Mouse (Mus musculus): Measurements from ENCODE around the gene Slc25a12. TPM values are rescaled to one million over a fixed set of nuclear protein-coding genes. Genes with fewer than 3 reads are reported as not detected.

Slc25a12 gene
- polyA plus RNA-seq, 1 experiment from 2014 or later, result 27.5 TPM

GRCm38 (mm10) chr2:71306357-71306756 lies 61.2 kb downstream of the Slc25a12 start:
- Histone ChIP-seq H3K4me1 (replicated peaks; ENCODE audit: control insufficient read depth, insufficient read depth, low read length) (peaks cover 10% of the 10 kb centered on the region; the same call in 1 of the 2 replicates), H3K36me3 (ENCODE audit: control insufficient read depth, insufficient read depth, low read length) (peaks cover 6% of the 10 kb centered on the region; the same call in 1 of the 2 replicates), H3K9me3 (ENCODE audit: control insufficient read depth, low read length) (no peaks in the 10 kb centered on the region), H3K9ac (ENCODE audit: low read length) (no peak overlapping the region), H3K27me3 (replicated peaks; ENCODE audit: control insufficient read depth, insufficient read depth, low read length) (no peaks in the 10 kb centered on the region), H3K4me3 (ENCODE audit: low read depth, low read length) (no peak overlapping the region), H3K27ac (ENCODE audit: low read depth) (no peak overlapping the region), H3K4me2 (ENCODE audit: low read length) (no peak overlapping the region)
- ATAC-seq (replicated peaks; ENCODE audit: low FRiP score, low TSS enrichment, low read depth) (no peak), DNase-seq (ENCODE audit: low spot score) (no peak)

GRCm38 (mm10) chr2:71304821-71305220 lies 62.7 kb downstream of the Slc25a12 start:
- H3K9me3 ChIP-seq (ENCODE audit: control insufficient read depth, low read length), result no peaks in the 10 kb centered on the region
- no peak overlapping the region for H3K4me3 ChIP-seq (ENCODE audit: low read depth, low read length)
- no peaks in the 10 kb centered on the region for H3K27me3 ChIP-seq (replicated peaks; ENCODE audit: control insufficient read depth, insufficient read depth, low read length)
- no peak overlapping the region for H3K4me2 ChIP-seq (ENCODE audit: low read length)
- DNase-seq (ENCODE audit: low spot score) (no peak), ATAC-seq (replicated peaks; ENCODE audit: low FRiP score, low TSS enrichment, low read depth) (no peak)
- peaks cover 10% of the 10 kb centered on the region; the same call in 1 of the 2 replicates for H3K4me1 ChIP-seq (replicated peaks; ENCODE audit: control insufficient read depth, insufficient read depth, low read length)
- no peak overlapping the region for H3K9ac ChIP-seq (ENCODE audit: low read length)
- 42% methylated on average over 3 of the region's 3 CpGs for WGBS
- no peak overlapping the region; the same call in 1 of the 2 replicates for H3K27ac ChIP-seq (ENCODE audit: low read depth)
- peaks cover 3% of the 10 kb centered on the region; the same call in 1 of the 2 replicates for H3K36me3 ChIP-seq (ENCODE audit: control insufficient read depth, insufficient read depth, low read length)

- Histone ChIP-seq H3K27ac (ENCODE audit: low read depth) (no peak overlapping the region), H3K4me3 (ENCODE audit: low read depth, low read length) (no peak overlapping the region), H3K9ac (ENCODE audit: low read length) (no peak overlapping the region), H3K36me3 (ENCODE audit: control insufficient read depth, insufficient read depth, low read length) (peaks cover 4% of the 10 kb centered on the region; the same call in 1 of the 2 replicates), H3K4me1 (replicated peaks; ENCODE audit: control insufficient read depth, insufficient read depth, low read length) (peaks cover 10% of the 10 kb centered on the region; the same call in 1 of the 2 replicates), H3K4me2 (ENCODE audit: low read length) (no peak overlapping the region), H3K27me3 (replicated peaks; ENCODE audit: control insufficient read depth, insufficient read depth, low read length) (no peaks in the 10 kb centered on the region), H3K9me3 (ENCODE audit: control insufficient read depth, low read length) (no peaks in the 10 kb centered on the region)
- DNase-seq (ENCODE audit: low spot score) (no peak), ATAC-seq (replicated peaks; ENCODE audit: low FRiP score, low TSS enrichment, low read depth) (no peak; the same call in 1 of the 2 replicates)
Observed at GRCm38 (mm10) chr2:71303221-71303620, 64.3 kb downstream of the Slc25a12 start.

- H3K4me1 ChIP-seq (replicated peaks; ENCODE audit: control insufficient read depth, insufficient read depth, low read length), result peaks cover 10% of the 10 kb centered on the region; the same call in 1 of the 2 replicates
- DNase-seq (ENCODE audit: low spot score), result no peak
- 65% methylated on average over 3 of the region's 3 CpGs for WGBS
- no peak overlapping the region for H3K27ac ChIP-seq (ENCODE audit: low read depth)
- H3K4me3 ChIP-seq (ENCODE audit: low read depth, low read length), result no peak overlapping the region
- no peaks in the 10 kb centered on the region for H3K9me3 ChIP-seq (ENCODE audit: control insufficient read depth, low read length)
- H3K36me3 ChIP-seq (ENCODE audit: control insufficient read depth, insufficient read depth, low read length), result peaks cover 6% of the 10 kb centered on the region; the same call in 1 of the 2 replicates
- no peaks in the 10 kb centered on the region for H3K27me3 ChIP-seq (replicated peaks; ENCODE audit: control insufficient read depth, insufficient read depth, low read length)
- no peak for ATAC-seq (replicated peaks; ENCODE audit: low FRiP score, low TSS enrichment, low read depth)
- no peak overlapping the region for H3K9ac ChIP-seq (ENCODE audit: low read length)
- H3K4me2 ChIP-seq (ENCODE audit: low read length), result no peak overlapping the region
Observed at GRCm38 (mm10) chr2:71302156-71302663, 65.3 kb downstream of the Slc25a12 start.

GRCm38 (mm10) chr2:71298729-71299128 lies 68.8 kb downstream of the Slc25a12 start:
- Histone ChIP-seq H3K9ac (ENCODE audit: low read length) (no peak overlapping the region), H3K4me1 (replicated peaks; ENCODE audit: control insufficient read depth, insufficient read depth, low read length) (0 out of 2 replicates have a peak, but pooled peaks cover 2% of the 10 kb centered on the region), H3K27ac (ENCODE audit: low read depth) (no peak overlapping the region), H3K9me3 (ENCODE audit: control insufficient read depth, low read length) (no peaks in the 10 kb centered on the region), H3K27me3 (replicated peaks; ENCODE audit: control insufficient read depth, insufficient read depth, low read length) (no peaks in the 10 kb centered on the region), H3K4me2 (ENCODE audit: low read length) (no peak overlapping the region), H3K36me3 (ENCODE audit: control insufficient read depth, insufficient read depth, low read length) (peaks cover 6% of the 10 kb centered on the region; the same call in 1 of the 2 replicates), H3K4me3 (ENCODE audit: low read depth, low read length) (no peak overlapping the region)
- no peak for DNase-seq (ENCODE audit: low spot score)
- 96% methylated on average over 1 of the region's 1 CpGs for WGBS
- ATAC-seq (replicated peaks; ENCODE audit: low FRiP score, low TSS enrichment, low read depth), result no peak

- no peak overlapping the region for H3K4me3 ChIP-seq (ENCODE audit: low read depth, low read length)
- 76% methylated on average over 1 of the region's 1 CpGs for WGBS
- no peak for ATAC-seq (replicated peaks; ENCODE audit: low FRiP score, low TSS enrichment, low read depth)
Observed at GRCm38 (mm10) chr2:71297501-71297900, 70.0 kb downstream of the Slc25a12 start.

GRCm38 (mm10) chr2:71295844-71296243 lies 71.7 kb downstream of the Slc25a12 start:
- WGBS, result 85% methylated on average over 12 of the region's 12 CpGs
- Histone ChIP-seq H3K9ac (ENCODE audit: low read length) (no peak overlapping the region), H3K27me3 (replicated peaks; ENCODE audit: control insufficient read depth, insufficient read depth, low read length) (no peaks in the 10 kb centered on the region), H3K27ac (ENCODE audit: low read depth) (no peak overlapping the region), H3K9me3 (ENCODE audit: control insufficient read depth, low read length) (no peaks in the 10 kb centered on the region), H3K36me3 (ENCODE audit: control insufficient read depth, insufficient read depth, low read length) (peaks cover 6% of the 10 kb centered on the region; the same call in 1 of the 2 replicates), H3K4me1 (replicated peaks; ENCODE audit: control insufficient read depth, insufficient read depth, low read length) (no peaks in the 10 kb centered on the region), H3K4me3 (ENCODE audit: low read depth, low read length) (no peak overlapping the region), H3K4me2 (ENCODE audit: low read length) (no peak overlapping the region)
- DNase-seq (ENCODE audit: low spot score) (no peak), ATAC-seq (replicated peaks; ENCODE audit: low FRiP score, low TSS enrichment, low read depth) (no peak)

More at GRCm38 (mm10) chr2:71297501-71297900, 70.0 kb downstream of the Slc25a12 start:
- Histone ChIP-seq H3K36me3 (ENCODE audit: control insufficient read depth, insufficient read depth, low read length) (peaks cover 6% of the 10 kb centered on the region; the same call in 1 of the 2 replicates), H3K9me3 (ENCODE audit: control insufficient read depth, low read length) (no peaks in the 10 kb centered on the region), H3K4me2 (ENCODE audit: low read length) (no peak overlapping the region), H3K27me3 (replicated peaks; ENCODE audit: control insufficient read depth, insufficient read depth, low read length) (no peaks in the 10 kb centered on the region), H3K4me1 (replicated peaks; ENCODE audit: control insufficient read depth, insufficient read depth, low read length) (no peaks in the 10 kb centered on the region), H3K9ac (ENCODE audit: low read length) (no peak overlapping the region), H3K27ac (ENCODE audit: low read depth) (no peak overlapping the region)
- no peak for DNase-seq (ENCODE audit: low spot score)

- H3K4me2 ChIP-seq (ENCODE audit: low read length), result no peak overlapping the region
- H3K9me3 ChIP-seq (ENCODE audit: control insufficient read depth, low read length), result no peaks in the 10 kb centered on the region
- H3K4me1 ChIP-seq (replicated peaks; ENCODE audit: control insufficient read depth, insufficient read depth, low read length), result no peaks in the 10 kb centered on the region
- H3K4me3 ChIP-seq (ENCODE audit: low read depth, low read length), result no peak overlapping the region
- no peak overlapping the region for H3K27ac ChIP-seq (ENCODE audit: low read depth)
- H3K36me3 ChIP-seq (ENCODE audit: control insufficient read depth, insufficient read depth, low read length), result peaks cover 6% of the 10 kb centered on the region; the same call in 1 of the 2 replicates
- no peak for ATAC-seq (replicated peaks; ENCODE audit: low FRiP score, low TSS enrichment, low read depth)
- WGBS, result 23% methylated on average over 7 of the region's 7 CpGs
- no peak overlapping the region for H3K9ac ChIP-seq (ENCODE audit: low read length)
- no peak for DNase-seq (ENCODE audit: low spot score)
- no peaks in the 10 kb centered on the region for H3K27me3 ChIP-seq (replicated peaks; ENCODE audit: control insufficient read depth, insufficient read depth, low read length)
Observed at GRCm38 (mm10) chr2:71294489-71294888, 73.1 kb downstream of the Slc25a12 start.

- Histone ChIP-seq H3K36me3 (ENCODE audit: control insufficient read depth, insufficient read depth, low read length) (peaks cover 6% of the 10 kb centered on the region; the same call in 1 of the 2 replicates), H3K27ac (ENCODE audit: low read depth) (no peak overlapping the region), H3K4me1 (replicated peaks; ENCODE audit: control insufficient read depth, insufficient read depth, low read length) (no peaks in the 10 kb centered on the region), H3K9ac (ENCODE audit: low read length) (no peak overlapping the region), H3K4me2 (ENCODE audit: low read length) (no peak overlapping the region), H3K27me3 (replicated peaks; ENCODE audit: control insufficient read depth, insufficient read depth, low read length) (no peaks in the 10 kb centered on the region), H3K4me3 (ENCODE audit: low read depth, low read length) (no peak overlapping the region), H3K9me3 (ENCODE audit: control insufficient read depth, low read length) (no peaks in the 10 kb centered on the region)
- DNase-seq (ENCODE audit: low spot score), result no peak
- ATAC-seq (replicated peaks; ENCODE audit: low FRiP score, low TSS enrichment, low read depth), result no peak
- 52% methylated on average over 3 of the region's 3 CpGs for WGBS
Observed at GRCm38 (mm10) chr2:71293983-71294382, 73.6 kb downstream of the Slc25a12 start.
